Mouse (Mus musculus): ENCODE data around the gene Gan.

- TF ChIP-seq EP300 (IDR thresholded peaks at IDR 0.05) = peak; percentile 46; the same call in 1 of the 2 replicates
- TF ChIP-seq CTCF (IDR thresholded peaks at IDR 0.05) = no peak
Measured at GRCm38 (mm10) chr8:117178676-117179075, 20.7 kb downstream of the Gan start.

All from lung, postnatal 0 days (tissue).